Mouse (Mus musculus) CH12.LX (cell line): ENCODE data around the gene Atp4b. TPM values are rescaled to one million over a fixed set of nuclear protein-coding genes. Genes with fewer than 3 reads are reported as not detected.

Experiments
- DNase-seq: peaks from one replicate; pipeline ENCODE4 v3.0.0-alpha.2; 2013; ENCODE audit errors: extremely low read depth
- H3K27ac ChIP-seq: 2 replicates; pipeline ENCODE4 v1.5.1; 2012; ENCODE audit warnings: low read depth, mild to moderate bottlenecking, control low read depth, moderate library complexity; ENCODE audit not compliant: insufficient read depth
- H3K27me3 ChIP-seq: replicated peaks from 2 replicates; pipeline ENCODE3; 2012; ENCODE audit warnings: inconsistent platforms
- H3K36me3 ChIP-seq, 2 experiments: replicated peaks in 1 of 2; 2 replicates each; pipeline versions ENCODE3 to v1.6.1; 2012; ENCODE audit warnings: inconsistent platforms in 1 of 2, low read length in 1 of 2, mild to moderate bottlenecking in 1 of 2, mixed read lengths in 1 of 2, moderate library complexity in 1 of 2; ENCODE audit not compliant: control insufficient read depth in 1 of 2, insufficient read depth in 1 of 2
- H3K4me1 ChIP-seq, 2 experiments: 2 replicates each; pipeline ENCODE4 v1.6.1; 2012; ENCODE audit warnings: inconsistent platforms in 1 of 2, moderate library complexity in 1 of 2; ENCODE audit not compliant: insufficient read depth in 2 of 2, control insufficient read depth in 1 of 2
- H3K4me2 ChIP-seq: 2 replicates; pipeline ENCODE4 v1.6.1; 2012; ENCODE audit warnings: low read depth, mild to moderate bottlenecking, control low read depth; ENCODE audit not compliant: poor library complexity, insufficient read depth, severe bottlenecking
- H3K4me3 ChIP-seq, 3 experiments: fragments of 150-350 bp in 1 of 3; sonication (generic) in 1 of 3; replicated peaks in 1 of 3; 2 replicates each; pipeline versions ENCODE3 to v1.5.1; 2011 to 2012; ENCODE audit warnings: low read depth in 2 of 3, low read length in 2 of 3, mild to moderate bottlenecking in 2 of 3, moderate library complexity in 2 of 3, control low read depth in 1 of 3, improper control_type of control experiment in 1 of 3, inconsistent platforms in 1 of 3, mixed read lengths in 1 of 3; ENCODE audit not compliant: poor library complexity in 1 of 3
- H3K79me2 ChIP-seq: replicated peaks from 2 replicates; pipeline ENCODE4 v1.6.1; 2012; ENCODE audit warnings: mild to moderate bottlenecking, moderate library complexity; ENCODE audit not compliant: control insufficient read depth, poor library complexity, insufficient read depth, severe bottlenecking; ENCODE audit errors: extremely low read depth
- H3K9ac ChIP-seq: 2 replicates; pipeline ENCODE4 v1.6.1; 2012; ENCODE audit warnings: low read depth, mild to moderate bottlenecking, control low read depth, moderate library complexity; ENCODE audit not compliant: insufficient read depth
- H3K9me3 ChIP-seq: replicated peaks from 2 replicates; pipeline ENCODE3; 2012; ENCODE audit warnings: low read length, inconsistent platforms, mixed read lengths
- BHLHE40 ChIP-seq: IDR thresholded peaks from 2 replicates; pipeline ENCODE4 v1.6.1; 2011; ENCODE audit warnings: mild to moderate bottlenecking, low read depth, low read length, improper control_type of control experiment
- GABPA ChIP-seq: IDR thresholded peaks from 2 replicates; pipeline ENCODE4 v1.6.1; 2012; ENCODE audit warnings: low read depth, low read length, improper control_type of control experiment, inconsistent platforms; ENCODE audit not compliant: insufficient replicate concordance
- MAFK ChIP-seq: IDR thresholded peaks from 2 replicates; pipeline ENCODE4 v1.6.1; 2011; ENCODE audit warnings: low read length, improper control_type of control experiment; ENCODE audit not compliant: insufficient replicate concordance
- MAZ ChIP-seq: IDR thresholded peaks from 2 replicates; pipeline ENCODE4 v1.6.1; 2012; ENCODE audit warnings: low read depth, mild to moderate bottlenecking, inconsistent platforms, low read length, improper control_type of control experiment, moderate library complexity
- MYC ChIP-seq: IDR thresholded peaks from 2 replicates; pipeline ENCODE4 v1.6.1; 2011; ENCODE audit warnings: low read depth, mild to moderate bottlenecking, improper control_type of control experiment, low read length
- NELFE ChIP-seq: IDR thresholded peaks from 2 replicates; pipeline ENCODE4 v1.6.1; 2011; ENCODE audit warnings: low read depth, low read length, improper control_type of control experiment
- NRF1 ChIP-seq: IDR thresholded peaks from 2 replicates; pipeline ENCODE4 v1.6.1; 2014; ENCODE audit warnings: low read depth, mild to moderate bottlenecking, inconsistent platforms, low read length, improper control_type of control experiment, moderate library complexity
- POLR2A ChIP-seq: IDR thresholded peaks from 2 replicates; pipeline ENCODE4 v1.6.1; 2011; ENCODE audit warnings: low read depth, mild to moderate bottlenecking, improper control_type of control experiment, low read length
- POLR2AphosphoS2 ChIP-seq: IDR thresholded peaks from 2 replicates; pipeline ENCODE4 v1.6.1; 2011; ENCODE audit warnings: low read depth, low read length, improper control_type of control experiment
- RAD21 ChIP-seq: IDR thresholded peaks from 2 replicates; pipeline ENCODE4 v1.6.1; 2011; ENCODE audit warnings: low read depth, mild to moderate bottlenecking, low read length, improper control_type of control experiment, moderate library complexity
- RCOR1 ChIP-seq: conservative IDR thresholded peaks from 2 replicates; pipeline ENCODE4 v1.6.1; 2012; ENCODE audit warnings: low read depth, mild to moderate bottlenecking, inconsistent platforms, low read length, improper control_type of control experiment
- TBP ChIP-seq: conservative IDR thresholded peaks from 2 replicates; pipeline ENCODE4 v1.6.1; 2011; ENCODE audit warnings: low read depth, low read length, improper control_type of control experiment
- UBTF ChIP-seq: IDR thresholded peaks from 2 replicates; pipeline ENCODE4 v1.6.1; 2012; ENCODE audit warnings: low read depth, mild to moderate bottlenecking, inconsistent platforms, low read length, improper control_type of control experiment, moderate library complexity
- ZC3H11A ChIP-seq: IDR thresholded peaks from 2 replicates; pipeline ENCODE4 v1.6.1; 2012; ENCODE audit warnings: low read depth, mild to moderate bottlenecking, inconsistent platforms, low read length, improper control_type of control experiment
- ZKSCAN1 ChIP-seq: IDR thresholded peaks from 2 replicates; pipeline ENCODE4 v1.6.1; 2012; ENCODE audit warnings: low read depth, inconsistent platforms, low read length, improper control_type of control experiment, borderline replicate concordance
- ZMIZ1 ChIP-seq: IDR thresholded peaks from 2 replicates; pipeline ENCODE4 v1.6.1; 2012; ENCODE audit warnings: low read depth, mild to moderate bottlenecking, inconsistent platforms, low read length, improper control_type of control experiment
- ZNF384 ChIP-seq: IDR thresholded peaks from 2 replicates; pipeline ENCODE4 v1.6.1; 2012; ENCODE audit warnings: low read depth, low read length, improper control_type of control experiment, inconsistent platforms
- dilution Hi-C: fragments of 300-500 bp; cut with MboI; formaldehyde crosslinking; loops from 2 replicates; pipeline ENCODE4 v1.14.3; 2020; ENCODE audit warnings: low sequenced_read_pairs; ENCODE audit not compliant: extremely low pct_unique_long_range_greater_than_20kb, extremely low pct_ligation_motif_present
- in situ Hi-C: fragments of 300-500 bp; cut with MboI; formaldehyde crosslinking; loops from 3 replicates; pipeline ENCODE4 v1.14.3; 2019; ENCODE audit warnings: low sequenced_read_pairs, low pct_ligation_motif_present, low pct_unique_long_range_greater_than_20kb, mixed read lengths
- polyA plus RNA-seq: library from polyadenylated mRNA; unstranded; fragments of >175 nt; gene quantifications from 2 replicates; pipeline ENCODE4 v1.2.1, GENCODE M21; 2012; ENCODE audit warnings: low read depth; ENCODE audit not compliant: insufficient read length
- total RNA-seq, 2 experiments: library from RNA; depleted of rRNA; stranded (reverse); fragments of 300-350 nt in 1 of 2; fragments of >200 nt in 1 of 2; gene quantifications; 2 replicates each; pipeline ENCODE4 v1.2.3; 2012 to 2014

Atp4b gene
- total and polyA plus RNA-seq, 3 experiments, result not detected

GRCm38 (mm10) chr8:13437531-13437930 is 40.9 kb upstream of the Atp4b start:
- dilution Hi-C loops, result no loop called here
- H3K27me3 ChIP-seq, result peaks cover 98% of the 10 kb centered on the region
- in situ Hi-C loops, result no loop called here

DNA sequence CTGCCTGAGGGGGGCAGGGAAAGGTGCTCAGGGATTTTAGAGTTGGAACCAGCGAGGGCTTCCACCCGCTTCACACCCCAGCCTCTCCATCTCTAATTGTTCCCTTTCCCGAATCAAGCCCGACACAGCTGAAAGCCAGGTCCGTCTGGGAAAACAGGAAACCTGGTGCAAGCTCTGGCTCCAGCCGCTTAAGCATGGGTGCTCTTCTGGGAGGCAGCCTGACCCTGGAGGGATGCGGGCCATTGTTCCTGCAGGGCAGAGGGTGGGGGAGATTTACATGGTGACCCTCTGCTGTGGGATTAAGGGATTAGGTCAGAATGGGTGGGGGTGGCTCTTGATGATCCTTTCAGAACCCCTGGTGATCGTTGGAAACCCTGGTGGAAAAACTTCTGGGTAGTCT is 39.4 kb upstream of the Atp4b start:
- Histone ChIP-seq H3K4me2 (no peak overlapping the region), H3K4me1 (no peaks in the 10 kb centered on the region), H3K9ac (no peak overlapping the region), H3K4me3 (no peak overlapping the region), H3K9me3 (peaks cover 5% of the 10 kb centered on the region), H3K79me2 (no peaks in the 10 kb centered on the region), H3K27me3 (peaks cover 93% of the 10 kb centered on the region), H3K36me3 (no peaks in the 10 kb centered on the region), H3K27ac (no peak overlapping the region)
- TF ChIP-seq NELFE, result no peak
- no peak for TF ChIP-seq GABPA
- TF ChIP-seq UBTF, result no peak
- TF ChIP-seq ZNF384, result no peak
- no peak for TF ChIP-seq TBP
- no peak for TF ChIP-seq MYC
- no peak for TF ChIP-seq NRF1
- TF ChIP-seq BHLHE40, result no peak
- no peak for TF ChIP-seq RAD21
- TF ChIP-seq RCOR1, result no peak
- TF ChIP-seq ZC3H11A, result no peak
- TF ChIP-seq MAFK, result no peak
- TF ChIP-seq MAZ, result no peak
- no peak for TF ChIP-seq ZKSCAN1
- no peak for DNase-seq
- dilution Hi-C loops (no loop called here), in situ Hi-C loops (no loop called here)

More at GRCm38 (mm10) chr8:13437531-13437930, 40.9 kb upstream of the Atp4b start:
- no peak overlapping the region for H3K9ac ChIP-seq
- no peaks in the 10 kb centered on the region for H3K4me1 ChIP-seq
- no peak overlapping the region for H3K4me3 ChIP-seq
- H3K79me2 ChIP-seq, result no peaks in the 10 kb centered on the region
- DNase-seq, result no peak
- TF ChIP-seq ZMIZ1 (no peak), POLR2A (no peak), POLR2AphosphoS2 (no peak)
- H3K4me2 ChIP-seq, result no peak overlapping the region
- H3K36me3 ChIP-seq, result no peaks in the 10 kb centered on the region
- H3K27ac ChIP-seq, result no peak overlapping the region
- H3K9me3 ChIP-seq, result peaks cover 5% of the 10 kb centered on the region
